Mouse (Mus musculus): ENCODE measurements around the gene Rims4. TPM values are rescaled to one million over a fixed set of nuclear protein-coding genes. Genes with fewer than 3 reads are reported as not detected.

Gene Rims4
- 5.5 and 9.0 TPM in 2 replicates for polyA plus RNA-seq (2012; ENCODE audit: insufficient read depth, insufficient read length, missing spikeins)

GRCm38 (mm10) chr2:163918317-163919258 is at the start of gene Rims4:
Gene Rims4, minus strand, starts transcription at chr2:163918683.
- H3K27ac ChIP-seq (replicated peaks; ENCODE audit: low read depth, low read length): no peak within 1 kb of the TSS
- peak within 1 kb of the TSS; percentile 42 for H3K4me3 ChIP-seq (ENCODE audit: insufficient read depth, low read depth, low read length)
- no peaks in the 10 kb centered on the region for H3K4me1 ChIP-seq (ENCODE audit: control insufficient read depth, insufficient read depth, insufficient read length, low read length)

- Histone ChIP-seq H3K4me3 (ENCODE audit: insufficient read depth, low read depth, low read length) (no peak overlapping the region), H3K27ac (replicated peaks; ENCODE audit: low read depth, low read length) (no peak overlapping the region), H3K4me1 (ENCODE audit: control insufficient read depth, insufficient read depth, insufficient read length, low read length) (no peaks in the 10 kb centered on the region)
These were observed 47.2 kb upstream of the Rims4 start for GRCm38 (mm10) chr2:163965706-163966105.

GRCm38 (mm10) chr2:163964606-163965560 is 46.4 kb upstream of the Rims4 start:
- Histone ChIP-seq H3K4me1 (ENCODE audit: control insufficient read depth, insufficient read depth, insufficient read length, low read length) (no peaks in the 10 kb centered on the region), H3K27ac (replicated peaks; ENCODE audit: low read depth, low read length) (no peak overlapping the region), H3K4me3 (ENCODE audit: insufficient read depth, low read depth, low read length) (no peak overlapping the region)

GRCm38 (mm10) chr2:163953622-163954310 is 35.3 kb upstream of the Rims4 start:
- no peak overlapping the region for H3K27ac ChIP-seq (replicated peaks; ENCODE audit: low read depth, low read length)

GRCm38 (mm10) chr2:163951770-163952169 is 33.3 kb upstream of the Rims4 start:
- Histone ChIP-seq H3K27ac (replicated peaks; ENCODE audit: low read depth, low read length) (no peak overlapping the region), H3K4me1 (ENCODE audit: control insufficient read depth, insufficient read depth, insufficient read length, low read length) (no peaks in the 10 kb centered on the region), H3K4me3 (ENCODE audit: insufficient read depth, low read depth, low read length) (no peak overlapping the region)

More at GRCm38 (mm10) chr2:163953622-163954310, 35.3 kb upstream of the Rims4 start:
- Histone ChIP-seq H3K4me1 (ENCODE audit: control insufficient read depth, insufficient read depth, insufficient read length, low read length) (no peaks in the 10 kb centered on the region), H3K4me3 (ENCODE audit: insufficient read depth, low read depth, low read length) (no peak overlapping the region)

- Histone ChIP-seq H3K4me1 (ENCODE audit: control insufficient read depth, insufficient read depth, insufficient read length, low read length) (no peaks in the 10 kb centered on the region; the same call in 1 of the 2 replicates), H3K27ac (replicated peaks; ENCODE audit: low read depth, low read length) (no peak overlapping the region), H3K4me3 (ENCODE audit: insufficient read depth, low read depth, low read length) (no peak overlapping the region)
These were observed 29.5 kb upstream of the Rims4 start for GRCm38 (mm10) chr2:163947976-163948375.

- Histone ChIP-seq H3K4me1 (ENCODE audit: control insufficient read depth, insufficient read depth, insufficient read length, low read length) (no peaks in the 10 kb centered on the region; the same call in 1 of the 2 replicates), H3K4me3 (ENCODE audit: insufficient read depth, low read depth, low read length) (no peak overlapping the region), H3K27ac (replicated peaks; ENCODE audit: low read depth, low read length) (no peak overlapping the region)
These were observed 27.7 kb upstream of the Rims4 start for GRCm38 (mm10) chr2:163946221-163946620.

- Histone ChIP-seq H3K27ac (replicated peaks; ENCODE audit: low read depth, low read length) (no peak overlapping the region), H3K4me3 (ENCODE audit: insufficient read depth, low read depth, low read length) (no peak overlapping the region), H3K4me1 (ENCODE audit: control insufficient read depth, insufficient read depth, insufficient read length, low read length) (no peaks in the 10 kb centered on the region; the same call in 1 of the 2 replicates)
These were observed 26.0 kb upstream of the Rims4 start for GRCm38 (mm10) chr2:163944511-163944910.

- Histone ChIP-seq H3K4me1 (ENCODE audit: control insufficient read depth, insufficient read depth, insufficient read length, low read length) (no peaks in the 10 kb centered on the region; the same call in 1 of the 2 replicates), H3K27ac (replicated peaks; ENCODE audit: low read depth, low read length) (no peak overlapping the region), H3K4me3 (ENCODE audit: insufficient read depth, low read depth, low read length) (no peak overlapping the region)
These were observed 24.6 kb upstream of the Rims4 start for GRCm38 (mm10) chr2:163943056-163943455.

- H3K4me1 ChIP-seq (ENCODE audit: control insufficient read depth, insufficient read depth, insufficient read length, low read length): no peaks in the 10 kb centered on the region
- H3K27ac ChIP-seq (replicated peaks; ENCODE audit: low read depth, low read length): no peak overlapping the region
- peak overlapping the region; percentile 30; the same call in 1 of the 2 replicates for H3K4me3 ChIP-seq (ENCODE audit: insufficient read depth, low read depth, low read length)
These were observed 21.0 kb upstream of the Rims4 start for GRCm38 (mm10) chr2:163939522-163939921.

- Histone ChIP-seq H3K4me1 (ENCODE audit: control insufficient read depth, insufficient read depth, insufficient read length, low read length) (no peaks in the 10 kb centered on the region), H3K4me3 (ENCODE audit: insufficient read depth, low read depth, low read length) (no peak overlapping the region), H3K27ac (replicated peaks; ENCODE audit: low read depth, low read length) (no peak overlapping the region)
These were observed 13.7 kb upstream of the Rims4 start for GRCm38 (mm10) chr2:163932151-163932550.

- Histone ChIP-seq H3K27ac (replicated peaks; ENCODE audit: low read depth, low read length) (no peak overlapping the region), H3K4me1 (ENCODE audit: control insufficient read depth, insufficient read depth, insufficient read length, low read length) (no peaks in the 10 kb centered on the region), H3K4me3 (ENCODE audit: insufficient read depth, low read depth, low read length) (no peak overlapping the region)
These were observed 10.1 kb upstream of the Rims4 start for GRCm38 (mm10) chr2:163928464-163929200.

GRCm38 (mm10) chr2:163925044-163925443 is 6.6 kb upstream of the Rims4 start:
- no peak overlapping the region for H3K4me3 ChIP-seq (ENCODE audit: insufficient read depth, low read depth, low read length)

GRCm38 (mm10) chr2:163924531-163924930 is 6.0 kb upstream of the Rims4 start:
- Histone ChIP-seq H3K4me3 (ENCODE audit: insufficient read depth, low read depth, low read length) (no peak overlapping the region), H3K4me1 (ENCODE audit: control insufficient read depth, insufficient read depth, insufficient read length, low read length) (no peaks in the 10 kb centered on the region), H3K27ac (replicated peaks; ENCODE audit: low read depth, low read length) (no peak overlapping the region)

More at GRCm38 (mm10) chr2:163925044-163925443, 6.6 kb upstream of the Rims4 start:
- H3K27ac ChIP-seq (replicated peaks; ENCODE audit: low read depth, low read length): no peak overlapping the region
- no peaks in the 10 kb centered on the region for H3K4me1 ChIP-seq (ENCODE audit: control insufficient read depth, insufficient read depth, insufficient read length, low read length)
